Mouse (Mus musculus) spleen, adult 2 months (tissue): Measurements from ENCODE around the gene Ces1b. TPM values are rescaled to one million over a fixed set of nuclear protein-coding genes. Genes with fewer than 3 reads are reported as not detected.

Experiments
- DNase-seq, 2 experiments: peaks; one replicate each; pipeline versions ENCODE4 v3.0.0 to v3.0.0-alpha.2; 2012 to 2021; ENCODE audit warnings: low spot score in 2 of 2, low read depth in 1 of 2
- H3K27ac ChIP-seq: fragments of 200-500 bp; 2 replicates; pipeline ENCODE4 v1.5.1; 2012; ENCODE audit warnings: low read length, inconsistent platforms; ENCODE audit not compliant: insufficient read depth
- H3K27me3 ChIP-seq: fragments of 200-500 bp; 2 replicates; pipeline ENCODE4 v1.6.1; 2012; ENCODE audit warnings: mild to moderate bottlenecking, moderate library complexity, low read length, inconsistent platforms; ENCODE audit not compliant: control insufficient read depth, insufficient read depth
- H3K36me3 ChIP-seq: fragments of 200-500 bp; 2 replicates; pipeline ENCODE4 v1.6.1; 2012; ENCODE audit warnings: mild to moderate bottlenecking, low read length, inconsistent platforms; ENCODE audit not compliant: control insufficient read depth, insufficient read depth
- H3K4me1 ChIP-seq: fragments of 200-500 bp; 2 replicates; pipeline ENCODE4 v1.6.1; 2011; ENCODE audit warnings: inconsistent platforms; ENCODE audit not compliant: control insufficient read depth, insufficient read depth, insufficient read length
- H3K4me3 ChIP-seq: fragments of 200-500 bp; 2 replicates; pipeline ENCODE4 v1.5.1; 2011; ENCODE audit warnings: mild to moderate bottlenecking, inconsistent platforms; ENCODE audit not compliant: insufficient read depth, insufficient read length; ENCODE audit errors: extremely low read depth
- CTCF ChIP-seq: fragments of 200-500 bp; IDR thresholded peaks from 2 replicates; pipeline ENCODE4 v1.5.1; 2011; ENCODE audit warnings: mild to moderate bottlenecking, inconsistent platforms; ENCODE audit not compliant: insufficient read depth, insufficient read length, insufficient replicate concordance; ENCODE audit errors: extremely low read depth
- POLR2A ChIP-seq: fragments of 200-500 bp; IDR thresholded peaks from 2 replicates; pipeline ENCODE4 v1.6.1; 2011; ENCODE audit warnings: low read depth, low read length, inconsistent platforms
- WGBS: fragments of 180-500 bp; shearing (Covaris S2); methylation state at CpG from one replicate; pipeline ENCODE4 v1.1.7; 2018; 5-methylcytosine and 5-hydroxymethylcytosine counted together
- polyA plus RNA-seq: library from polyadenylated mRNA; depleted of rRNA; stranded (reverse); fragments of >200 nt; gene quantifications from 2 replicates; pipeline ENCODE4 v1.2.3, GENCODE M21; 2012; rRNA removed

Gene Ces1b
- polyA plus RNA-seq: not detected in 2 replicates

- TF ChIP-seq POLR2A: no peak
- TF ChIP-seq CTCF: no peak
- H3K27me3 ChIP-seq: no peaks in the 10 kb centered on the region
- no peak within 1 kb of the TSS for H3K4me3 ChIP-seq
- no peaks in the 10 kb centered on the region for H3K36me3 ChIP-seq
- no peaks in the 10 kb centered on the region for H3K4me1 ChIP-seq
- no peak within 1 kb of the TSS for H3K27ac ChIP-seq
- 78% methylated on average over 2 of the region's 2 CpGs for WGBS
- DNase-seq: no peak
Measured at GRCm38 (mm10) chr8:93079887-93080286, at the start of gene Ces1b. Gene Ces1b (minus strand): TSS chr8:93080017.

- Histone ChIP-seq H3K27ac (no peak overlapping the region), H3K36me3 (no peaks in the 10 kb centered on the region), H3K4me1 (no peaks in the 10 kb centered on the region), H3K27me3 (no peaks in the 10 kb centered on the region), H3K4me3 (no peak overlapping the region)
- no peak for DNase-seq
- WGBS: 81% methylated on average over 2 of the region's 2 CpGs
- TF ChIP-seq POLR2A (no peak), CTCF (no peak)
Measured at GRCm38 (mm10) chr8:93126476-93126875, 46.7 kb upstream of the Ces1b start.

GRCm38 (mm10) chr8:93122005-93122404 lies 42.2 kb upstream of the Ces1b start:
- no peak for DNase-seq
- Histone ChIP-seq H3K36me3 (no peaks in the 10 kb centered on the region), H3K4me1 (no peaks in the 10 kb centered on the region), H3K27me3 (no peaks in the 10 kb centered on the region), H3K27ac (no peak overlapping the region), H3K4me3 (no peak overlapping the region)
- TF ChIP-seq POLR2A (no peak), CTCF (no peak)
- WGBS: 91% methylated on average over 1 of the region's 1 CpGs

GRCm38 (mm10) chr8:93095376-93095775 lies 15.6 kb upstream of the Ces1b start:
- DNase-seq: no peak
- TF ChIP-seq CTCF (no peak), POLR2A (no peak)
- H3K4me1 ChIP-seq: no peaks in the 10 kb centered on the region

GRCm38 (mm10) chr8:93091324-93091723 lies 11.5 kb upstream of the Ces1b start:
- no peak for DNase-seq
- H3K36me3 ChIP-seq: no peaks in the 10 kb centered on the region
- TF ChIP-seq CTCF (no peak), POLR2A (no peak)
- H3K4me1 ChIP-seq: no peaks in the 10 kb centered on the region
- no peaks in the 10 kb centered on the region for H3K27me3 ChIP-seq
- H3K4me3 ChIP-seq: no peak overlapping the region
- no peak overlapping the region for H3K27ac ChIP-seq
- 71% methylated on average over 1 of the region's 1 CpGs for WGBS

More at GRCm38 (mm10) chr8:93095376-93095775, 15.6 kb upstream of the Ces1b start:
- Histone ChIP-seq H3K27ac (no peak overlapping the region), H3K4me3 (no peak overlapping the region), H3K36me3 (no peaks in the 10 kb centered on the region), H3K27me3 (no peaks in the 10 kb centered on the region)

GRCm38 (mm10) chr8:93088686-93089122 lies 8.9 kb upstream of the Ces1b start:
- H3K4me1 ChIP-seq: no peaks in the 10 kb centered on the region
- no peak for DNase-seq
- H3K27me3 ChIP-seq: no peaks in the 10 kb centered on the region
- WGBS: 9% methylated on average over 2 of the region's 2 CpGs
- TF ChIP-seq CTCF: no peak
- TF ChIP-seq POLR2A: no peak
- H3K27ac ChIP-seq: no peak overlapping the region
- no peaks in the 10 kb centered on the region for H3K36me3 ChIP-seq
- no peak overlapping the region for H3K4me3 ChIP-seq

- no peak for DNase-seq
- TF ChIP-seq CTCF (no peak), POLR2A (no peak)
- WGBS: 61% methylated on average over 7 of the region's 7 CpGs
- H3K4me1 ChIP-seq: no peaks in the 10 kb centered on the region
- H3K27me3 ChIP-seq: no peaks in the 10 kb centered on the region
- no peak overlapping the region for H3K27ac ChIP-seq
- no peaks in the 10 kb centered on the region for H3K36me3 ChIP-seq
- no peak overlapping the region for H3K4me3 ChIP-seq
Measured at GRCm38 (mm10) chr8:93088193-93088592, 8.4 kb upstream of the Ces1b start.
